Mouse (Mus musculus): ENCODE measurements at regions not wholly inside any gene's neighbourhood (a gene's known extent, or its start where the extent isn't known, plus 50 kb on each side); places are given as distances from the start of the nearest gene placed in this dataset.
"Not testable (repeated sequence)": the region's sequence is repeated elsewhere in the genome, so short reads cannot be mapped to it uniquely, and the experiment has no call there.

DNA sequence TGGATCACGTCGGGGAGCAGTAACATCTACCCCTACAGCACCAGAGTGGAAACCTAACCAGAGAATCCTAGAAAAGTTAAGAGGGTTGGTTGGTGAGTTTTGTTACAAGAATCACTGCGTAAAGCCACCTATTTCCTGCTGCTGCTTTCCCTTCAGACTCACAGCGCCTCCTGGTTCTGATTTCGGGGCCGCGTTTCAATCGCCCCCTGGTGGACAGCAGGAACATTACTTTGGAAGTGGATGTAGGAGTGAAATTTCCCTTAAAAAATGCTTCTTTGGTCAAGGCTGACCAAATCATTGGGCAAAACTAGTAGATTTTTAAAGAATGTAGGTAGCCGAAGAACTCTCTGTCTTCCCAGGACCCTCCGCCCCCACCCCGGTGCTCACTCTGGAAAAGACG lies 606.3 kb upstream of the Gm19410 start:
- peak; percentile 20 for DNase-seq (ENCODE audit: low read depth, low spot score)
- Histone ChIP-seq H3K79me2 (ENCODE audit: control insufficient read depth, insufficient read depth, low read length, poor library complexity) (no peaks in the 10 kb centered on the region), H3K27me3 (ENCODE audit: control insufficient read depth in 1 of 2, insufficient read depth in 2 of 2, low read length in 2 of 2) (no peaks in the 10 kb centered on the region), H3K9ac (ENCODE audit: control insufficient read depth, low read depth, low read length, poor library complexity, severe bottlenecking) (no peak overlapping the region), H3K27ac (ENCODE audit: control insufficient read depth, low read depth, low read length) (no peak overlapping the region), H3K36me3 (ENCODE audit: control insufficient read depth in 1 of 2, insufficient read depth in 2 of 2, low read length in 2 of 2) (no peaks in the 10 kb centered on the region), H3K4me1 (ENCODE audit: control insufficient read depth in 1 of 2, insufficient read depth in 2 of 2, low read length in 2 of 2) (no peaks in the 10 kb centered on the region), H3K4me3 (ENCODE audit: control insufficient read depth in 1 of 2, insufficient read depth in 1 of 2, low read depth in 2 of 2, low read length in 2 of 2) (no peak overlapping the region), H3K9me3 (replicated peaks; ENCODE audit: insufficient read depth, low read length) (no peaks in the 10 kb centered on the region)
- TF ChIP-seq RAD21 (IDR thresholded peaks at IDR 0.05; ENCODE audit: low read depth, low read length) (peak; percentile 38), CTCF (IDR thresholded peaks at IDR 0.05 in 2 of 3, conservative IDR thresholded peaks at IDR 0.05 in 1 of 3; ENCODE audit: control insufficient read depth in 1 of 3, insufficient read depth in 1 of 3, low read depth in 2 of 3, low read length in 3 of 3, poor library complexity in 1 of 3, severe bottlenecking in 1 of 3) (peak; percentile 37 to 68 (median 55)), POLR2AphosphoS2 (IDR thresholded peaks at IDR 0.05; ENCODE audit: low read length) (no peak), ZC3H11A (IDR thresholded peaks at IDR 0.05; ENCODE audit: low read depth, low read length) (peak; percentile 32; the same call in 1 of the 2 replicates), SMC3 (IDR thresholded peaks at IDR 0.05; ENCODE audit: low read depth, low read length) (peak; percentile 68)

DNA sequence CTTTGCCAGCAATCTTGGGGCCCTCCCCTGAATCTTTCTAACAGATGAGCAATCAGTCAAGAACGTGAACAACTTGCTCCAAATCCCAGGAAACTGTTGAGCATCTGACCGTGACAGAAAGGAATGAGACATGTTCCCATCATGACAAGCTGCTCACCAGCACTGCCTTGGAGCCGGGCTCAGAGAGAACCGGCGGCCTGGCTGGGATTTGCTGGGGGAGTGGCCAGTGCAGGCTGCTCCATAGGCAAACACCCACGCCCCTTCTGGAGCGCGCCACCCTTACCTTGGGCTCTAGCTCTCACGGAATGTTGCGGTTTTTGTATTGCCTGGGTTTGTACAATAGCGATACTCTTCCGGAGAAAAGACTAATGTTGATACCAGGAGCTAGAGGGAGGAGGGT lies 605.4 kb upstream of the Gm19410 start:
- no peak overlapping the region for H3K4me3 ChIP-seq (ENCODE audit: control insufficient read depth in 1 of 2, insufficient read depth in 1 of 2, low read depth in 2 of 2, low read length in 2 of 2)
- no peak overlapping the region for H3K27ac ChIP-seq (ENCODE audit: control insufficient read depth, low read depth, low read length)
- no peaks in the 10 kb centered on the region for H3K4me1 ChIP-seq (ENCODE audit: control insufficient read depth in 1 of 2, insufficient read depth in 2 of 2, low read length in 2 of 2)
- H3K9me3 ChIP-seq (replicated peaks; ENCODE audit: insufficient read depth, low read length): no peaks in the 10 kb centered on the region
- H3K27me3 ChIP-seq (ENCODE audit: control insufficient read depth in 1 of 2, insufficient read depth in 2 of 2, low read length in 2 of 2): no peaks in the 10 kb centered on the region
- H3K36me3 ChIP-seq (ENCODE audit: control insufficient read depth in 1 of 2, insufficient read depth in 2 of 2, low read length in 2 of 2): no peaks in the 10 kb centered on the region
- H3K9ac ChIP-seq (ENCODE audit: control insufficient read depth, low read depth, low read length, poor library complexity, severe bottlenecking): no peak overlapping the region
- no peaks in the 10 kb centered on the region for H3K79me2 ChIP-seq (ENCODE audit: control insufficient read depth, insufficient read depth, low read length, poor library complexity)
- no peak for DNase-seq (ENCODE audit: low read depth, low spot score)
- no peak for TF ChIP-seq ZMIZ1 (IDR thresholded peaks at IDR 0.05; ENCODE audit: low read depth, low read length)
- TF ChIP-seq RCOR1 (IDR thresholded peaks at IDR 0.05; ENCODE audit: low read depth, low read length): no peak
- no peak for TF ChIP-seq EP300 (IDR thresholded peaks at IDR 0.05; ENCODE audit: low read depth in 1 of 2, low read length in 2 of 2)
- TF ChIP-seq MAZ (IDR thresholded peaks at IDR 0.05; ENCODE audit: low read depth, low read length): no peak
- no peak for TF ChIP-seq NELFE (IDR thresholded peaks at IDR 0.05; ENCODE audit: low read depth, low read length)
- no peak for TF ChIP-seq ZC3H11A (IDR thresholded peaks at IDR 0.05; ENCODE audit: low read depth, low read length)
- no peak for TF ChIP-seq TBP (IDR thresholded peaks at IDR 0.05; ENCODE audit: low read depth, low read length)
- no peak for TF ChIP-seq BHLHE40 (IDR thresholded peaks at IDR 0.05; ENCODE audit: borderline replicate concordance, low read depth, low read length)
- TF ChIP-seq ELF1 (IDR thresholded peaks at IDR 0.05; ENCODE audit: low read depth, low read length): no peak
- no peak for TF ChIP-seq TAL1 (IDR thresholded peaks at IDR 0.05; ENCODE audit: low read length)
- no peak for TF ChIP-seq POLR2AphosphoS2 (IDR thresholded peaks at IDR 0.05; ENCODE audit: low read length)
- no peak for TF ChIP-seq MAX (IDR thresholded peaks at IDR 0.05; ENCODE audit: low read length)
- no peak for TF ChIP-seq ZNF384 (IDR thresholded peaks at IDR 0.05; ENCODE audit: low read depth, low read length)
- TF ChIP-seq KAT2A (conservative IDR thresholded peaks at IDR 0.05; ENCODE audit: low read depth, low read length): no peak
- TF ChIP-seq SIN3A (IDR thresholded peaks at IDR 0.05; ENCODE audit: low read length): no peak
- no peak for TF ChIP-seq POLR2AphosphoS5 (IDR thresholded peaks at IDR 0.05; ENCODE audit: borderline replicate concordance, low read depth, low read length)
- no peak for TF ChIP-seq SMC3 (IDR thresholded peaks at IDR 0.05; ENCODE audit: low read depth, low read length)
- TF ChIP-seq MEF2A (IDR thresholded peaks at IDR 0.05; ENCODE audit: extremely low read depth, insufficient replicate concordance, low read depth, low read length, poor library complexity, severe bottlenecking): no peak
- TF ChIP-seq USF1 (IDR thresholded peaks at IDR 0.05; ENCODE audit: low read depth, low read length): no peak

DNA sequence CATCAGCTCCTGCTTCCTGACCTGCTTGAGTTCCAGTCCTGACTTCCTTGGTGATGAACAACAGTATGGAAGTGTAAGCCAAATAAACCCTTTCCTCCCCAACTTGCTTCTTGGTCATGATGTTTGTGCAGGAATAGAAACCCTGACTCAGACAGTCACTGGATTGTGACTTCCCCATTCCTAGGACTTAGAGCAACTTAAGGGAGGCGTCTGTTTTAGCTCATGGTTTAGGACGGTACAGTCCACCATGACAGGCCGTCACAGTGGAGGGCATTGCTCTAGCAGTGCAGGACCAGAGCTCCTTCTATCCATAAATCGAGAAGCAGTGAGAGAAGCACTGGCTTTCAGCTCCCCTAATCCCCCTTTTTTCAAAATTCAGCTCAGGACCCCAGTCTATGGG lies 603.4 kb upstream of the Gm19410 start:
- not testable (repeated sequence) for H3K4me3 ChIP-seq (ENCODE audit: control insufficient read depth in 1 of 2, insufficient read depth in 1 of 2, low read depth in 2 of 2, low read length in 2 of 2); H3K9me3 ChIP-seq (replicated peaks; ENCODE audit: insufficient read depth, low read length); H3K9ac ChIP-seq (ENCODE audit: control insufficient read depth, low read depth, low read length, poor library complexity, severe bottlenecking); H3K36me3 ChIP-seq (ENCODE audit: control insufficient read depth in 1 of 2, insufficient read depth in 2 of 2, low read length in 2 of 2); H3K27ac ChIP-seq (ENCODE audit: control insufficient read depth, low read depth, low read length); DNase-seq (ENCODE audit: low read depth, low spot score); H3K27me3 ChIP-seq (ENCODE audit: control insufficient read depth in 1 of 2, insufficient read depth in 2 of 2, low read length in 2 of 2); H3K4me1 ChIP-seq (ENCODE audit: control insufficient read depth in 1 of 2, insufficient read depth in 2 of 2, low read length in 2 of 2); H3K79me2 ChIP-seq (ENCODE audit: control insufficient read depth, insufficient read depth, low read length, poor library complexity)
